Mouse (Mus musculus) neural tube, embryonic 12.5 days (tissue): ENCODE results near the gene Sdhd. TPM values are rescaled to one million over a fixed set of nuclear protein-coding genes. Genes with fewer than 3 reads are reported as not detected.
"Not testable (repeated sequence)": the region's sequence is repeated elsewhere in the genome, so short reads cannot be mapped to it uniquely, and the experiment has no call there.

ENCODE experiments used
- ATAC-seq: fragments of 200-750 bp; cut with Nextera tagmentation; 2 replicates; pipeline ENCODE4 v1.8.0; 2017; ENCODE audit warnings: low read depth, mild to moderate bottlenecking, moderate TSS enrichment, moderate library complexity; ENCODE audit not compliant: low FRiP score
- H3K27ac ChIP-seq: fragments of 300-500 bp; sonication (generic); 2 replicates; pipeline ENCODE4 v1.5.1; 2016
- H3K27me3 ChIP-seq: fragments of 300-500 bp; sonication (generic); replicated peaks from 2 replicates; pipeline ENCODE4 v1.6.1; 2016; ENCODE audit warnings: mild to moderate bottlenecking
- H3K36me3 ChIP-seq: fragments of 300-500 bp; sonication (generic); 2 replicates; pipeline ENCODE4 v1.6.1; 2016; ENCODE audit warnings: mild to moderate bottlenecking
- H3K4me1 ChIP-seq: fragments of 300-500 bp; sonication (generic); 2 replicates; pipeline ENCODE4 v1.6.1; 2016
- H3K4me2 ChIP-seq: fragments of 300-500 bp; sonication (generic); replicated peaks from 2 replicates; pipeline ENCODE4 v1.6.1; 2016; ENCODE audit warnings: mild to moderate bottlenecking
- H3K4me3 ChIP-seq: fragments of 300-500 bp; sonication (generic); 2 replicates; pipeline ENCODE4 v1.5.1; 2016
- H3K9ac ChIP-seq: fragments of 300-500 bp; sonication (generic); 2 replicates; pipeline ENCODE4 v1.6.1; 2016; ENCODE audit warnings: mild to moderate bottlenecking
- H3K9me3 ChIP-seq: fragments of 300-500 bp; sonication (generic); 2 replicates; pipeline ENCODE4 v1.6.1; 2016; ENCODE audit warnings: mild to moderate bottlenecking
- WGBS: fragments of 180-500 bp; shearing (Covaris S2); methylation state at CpG from one replicate; pipeline ENCODE4 v1.1.7; 2016; 5-methylcytosine and 5-hydroxymethylcytosine counted together
- polyA plus RNA-seq: library from polyadenylated mRNA; unstranded; fragments of >200 nt; fragmentation: Nextera tagmentation; extraction: Ambion mirVana; gene quantifications from 2 replicates; pipeline ENCODE4 v1.2.1, GENCODE M21; 2016

Sdhd gene
- 213 and 215 TPM in 2 replicates for polyA plus RNA-seq

- H3K36me3 ChIP-seq: peaks cover 31% of the 10 kb centered on the region
- WGBS: 1% methylated on average over 48 of the region's 48 CpGs
- peak; percentile 95 for ATAC-seq
- no peaks in the 10 kb centered on the region for H3K27me3 ChIP-seq
- peak within 1 kb of the TSS; percentile 84 for H3K27ac ChIP-seq
- H3K4me2 ChIP-seq: peak within 1 kb of the TSS; percentile 84
- H3K9me3 ChIP-seq: no peaks in the 10 kb centered on the region
- H3K4me3 ChIP-seq: peak within 1 kb of the TSS; percentile 63
- peaks cover 24% of the 10 kb centered on the region for H3K4me1 ChIP-seq
- H3K9ac ChIP-seq: peak within 1 kb of the TSS; percentile 84
Observed at GRCm38 (mm10) chr9:50603189-50603997, at the start of gene Sdhd, which contains the start of gene Timm8b. Gene Sdhd (minus strand): TSS chr9:50603812. Gene Timm8b (plus strand): TSS chr9:50603910.

DNA sequence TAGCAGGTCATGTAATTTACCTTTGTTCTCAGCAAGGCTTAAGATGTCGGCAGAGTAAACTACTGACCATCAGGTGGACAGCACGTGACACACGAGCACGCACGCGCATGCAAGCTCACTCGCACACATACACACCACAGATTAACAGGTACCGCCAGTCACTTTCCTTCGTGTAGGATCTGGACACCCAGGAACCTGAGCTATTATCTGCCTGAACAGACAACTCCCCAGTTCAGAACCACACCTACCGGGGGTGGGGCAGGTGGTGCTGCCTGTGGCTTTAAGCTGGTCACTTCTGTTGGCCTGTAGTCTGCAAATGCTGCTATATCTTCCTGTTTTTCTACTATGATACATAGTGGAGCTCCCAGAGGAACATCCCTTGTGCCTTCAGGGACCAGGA, 46.9 kb upstream of the Sdhd start:
- Histone ChIP-seq H3K9me3 (no peaks in the 10 kb centered on the region), H3K9ac (no peak overlapping the region), H3K4me3 (no peak overlapping the region), H3K27me3 (no peaks in the 10 kb centered on the region), H3K27ac (no peak overlapping the region), H3K36me3 (peaks cover 89% of the 10 kb centered on the region), H3K4me1 (no peaks in the 10 kb centered on the region), H3K4me2 (no peak overlapping the region)
- ATAC-seq: no peak
- WGBS: 95% methylated on average over 10 of the region's 10 CpGs

- peaks cover 87% of the 10 kb centered on the region for H3K36me3 ChIP-seq
- no peak overlapping the region for H3K9ac ChIP-seq
- no peaks in the 10 kb centered on the region for H3K27me3 ChIP-seq
- no peaks in the 10 kb centered on the region for H3K9me3 ChIP-seq
- no peak overlapping the region for H3K27ac ChIP-seq
- no peak overlapping the region for H3K4me3 ChIP-seq
- WGBS: 81% methylated on average over 10 of the region's 10 CpGs
- no peak for ATAC-seq
- no peaks in the 10 kb centered on the region for H3K4me1 ChIP-seq
- H3K4me2 ChIP-seq: no peak overlapping the region
Observed at GRCm38 (mm10) chr9:50646826-50647370, 43.3 kb upstream of the Sdhd start.

- Histone ChIP-seq H3K4me2 (no peak overlapping the region), H3K4me3 (no peak overlapping the region), H3K4me1 (no peaks in the 10 kb centered on the region), H3K27me3 (no peaks in the 10 kb centered on the region), H3K36me3 (peaks cover 45% of the 10 kb centered on the region), H3K27ac (no peak overlapping the region), H3K9ac (no peak overlapping the region), H3K9me3 (no peaks in the 10 kb centered on the region)
- no peak for ATAC-seq
- WGBS: 94% methylated on average over 11 of the region's 11 CpGs
Observed at GRCm38 (mm10) chr9:50634270-50634669, 30.7 kb upstream of the Sdhd start.

- peaks cover 37% of the 10 kb centered on the region for H3K36me3 ChIP-seq
- ATAC-seq: no peak
- 67% methylated on average over 2 of the region's 2 CpGs for WGBS
Observed at GRCm38 (mm10) chr9:50633059-50633458, 29.4 kb upstream of the Sdhd start.

GRCm38 (mm10) chr9:50632016-50632688, 28.5 kb upstream of the Sdhd start:
- peaks cover 35% of the 10 kb centered on the region for H3K36me3 ChIP-seq
- no peaks in the 10 kb centered on the region for H3K9me3 ChIP-seq
- H3K4me3 ChIP-seq: no peak overlapping the region
- no peak overlapping the region for H3K4me2 ChIP-seq
- no peak for ATAC-seq
- no peaks in the 10 kb centered on the region for H3K4me1 ChIP-seq
- WGBS: 92% methylated on average over 6 of the region's 6 CpGs
- H3K9ac ChIP-seq: no peak overlapping the region
- no peaks in the 10 kb centered on the region for H3K27me3 ChIP-seq
- H3K27ac ChIP-seq: no peak overlapping the region

More at GRCm38 (mm10) chr9:50633059-50633458, 29.4 kb upstream of the Sdhd start:
- H3K27ac ChIP-seq: no peak overlapping the region
- H3K4me2 ChIP-seq: no peak overlapping the region
- H3K4me3 ChIP-seq: no peak overlapping the region
- no peaks in the 10 kb centered on the region for H3K9me3 ChIP-seq
- no peak overlapping the region for H3K9ac ChIP-seq
- no peaks in the 10 kb centered on the region for H3K4me1 ChIP-seq
- H3K27me3 ChIP-seq: no peaks in the 10 kb centered on the region

- H3K36me3 ChIP-seq: peaks cover 27% of the 10 kb centered on the region
- H3K4me2 ChIP-seq, H3K27ac ChIP-seq, ATAC-seq, H3K4me3 ChIP-seq, H3K9ac ChIP-seq, H3K27me3 ChIP-seq, H3K9me3 ChIP-seq, H3K4me1 ChIP-seq: not testable (repeated sequence)
- 91% methylated on average over 6 of the region's 8 CpGs for WGBS
Observed at GRCm38 (mm10) chr9:50630903-50631302, 27.3 kb upstream of the Sdhd start.

GRCm38 (mm10) chr9:50617794-50618330, 14.2 kb upstream of the Sdhd start:
- peaks cover 13% of the 10 kb centered on the region for H3K4me1 ChIP-seq
- H3K27ac ChIP-seq: no peak overlapping the region
- 65% methylated on average over 9 of the region's 9 CpGs for WGBS
- H3K4me2 ChIP-seq: peak overlapping the region; percentile 86
- no peak for ATAC-seq
- no peaks in the 10 kb centered on the region for H3K9me3 ChIP-seq
- H3K4me3 ChIP-seq: peak overlapping the region; percentile 99; the same call in 1 of the 2 replicates
- no peaks in the 10 kb centered on the region for H3K27me3 ChIP-seq
- H3K9ac ChIP-seq: no peak overlapping the region
- H3K36me3 ChIP-seq: peaks cover 22% of the 10 kb centered on the region

DNA sequence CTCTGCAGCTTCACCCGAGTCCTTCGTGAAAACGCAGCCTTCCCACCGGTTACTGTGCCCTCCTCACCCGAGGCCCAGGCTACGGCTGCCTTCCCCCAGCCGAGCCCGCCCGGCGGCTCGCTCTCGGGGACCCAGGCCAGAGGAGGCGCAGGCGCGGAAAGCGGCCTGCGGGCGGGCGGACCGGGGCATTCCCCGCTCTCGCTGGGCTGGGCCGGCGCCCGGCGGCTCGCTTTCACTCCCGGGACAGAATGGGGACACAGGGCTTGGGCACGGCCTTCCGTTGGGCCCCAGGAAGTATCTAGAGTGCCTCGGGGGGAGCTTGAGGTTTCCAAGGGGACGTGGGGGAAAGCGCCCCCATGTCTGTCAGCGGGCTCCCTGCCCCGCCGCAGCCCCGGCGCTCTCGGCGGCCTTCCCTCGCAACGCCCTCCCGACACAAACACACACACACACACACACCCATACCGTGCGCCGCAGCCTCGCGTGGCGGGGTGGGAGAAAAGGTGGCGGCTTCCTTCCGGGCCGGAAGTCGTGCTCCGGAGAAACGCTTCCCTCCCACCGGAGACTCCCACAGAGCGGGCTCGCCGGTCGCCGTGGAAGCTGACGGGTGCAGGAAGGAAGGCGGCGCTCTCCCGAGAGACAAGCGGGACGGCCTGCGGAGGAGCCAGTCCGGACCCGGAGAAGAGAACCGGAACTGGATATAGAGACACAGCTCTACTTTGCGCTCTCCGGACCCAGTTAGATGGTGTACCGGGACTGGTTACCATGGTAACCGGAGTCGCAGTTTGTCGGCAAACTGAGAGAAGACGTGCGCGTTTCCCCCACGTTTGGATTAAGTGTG, 13.4 kb upstream of the Sdhd start, which contains the start of the genes Pih1d2 and Nkapd1:
Gene Pih1d2 (plus strand): TSS at position 556 of the 838 bp plus-strand sequence.
Gene Nkapd1 (minus strand): TSS at position 699 of the 838 bp plus-strand sequence.
- Histone ChIP-seq H3K27me3 (no peaks in the 10 kb centered on the region), H3K9ac (peak within 1 kb of the TSS; percentile 95), H3K4me2 (peak within 1 kb of the TSS; percentile 86), H3K4me1 (peaks cover 13% of the 10 kb centered on the region), H3K4me3 (peak within 1 kb of the TSS; percentile 99), H3K27ac (peak within 1 kb of the TSS; percentile 85), H3K9me3 (no peaks in the 10 kb centered on the region), H3K36me3 (peaks cover 30% of the 10 kb centered on the region)
- WGBS: under 1% methylated on average over 81 of the region's 81 CpGs
- peak; percentile 95 for ATAC-seq

GRCm38 (mm10) chr9:50616161-50616560, 12.5 kb upstream of the Sdhd start:
- 38% methylated on average over 11 of the region's 11 CpGs for WGBS

GRCm38 (mm10) chr9:50612115-50612514, 8.5 kb upstream of the Sdhd start:
- Histone ChIP-seq H3K4me3 (no peak overlapping the region), H3K27ac (no peak overlapping the region), H3K9ac (no peak overlapping the region), H3K4me1 (peaks cover 10% of the 10 kb centered on the region), H3K36me3 (peaks cover 65% of the 10 kb centered on the region), H3K4me2 (no peak overlapping the region), H3K9me3 (no peaks in the 10 kb centered on the region), H3K27me3 (no peaks in the 10 kb centered on the region)
- ATAC-seq: no peak
- 86% methylated on average over 4 of the region's 4 CpGs for WGBS

More at GRCm38 (mm10) chr9:50616161-50616560, 12.5 kb upstream of the Sdhd start:
- Histone ChIP-seq H3K27me3 (no peaks in the 10 kb centered on the region), H3K4me1 (peaks cover 13% of the 10 kb centered on the region), H3K9me3 (no peaks in the 10 kb centered on the region), H3K27ac (no peak overlapping the region), H3K9ac (peak overlapping the region; percentile 95), H3K4me2 (peak overlapping the region; percentile 86), H3K4me3 (peak overlapping the region; percentile 99), H3K36me3 (peaks cover 32% of the 10 kb centered on the region)
- ATAC-seq: no peak
